In the genomic region with DNA sequence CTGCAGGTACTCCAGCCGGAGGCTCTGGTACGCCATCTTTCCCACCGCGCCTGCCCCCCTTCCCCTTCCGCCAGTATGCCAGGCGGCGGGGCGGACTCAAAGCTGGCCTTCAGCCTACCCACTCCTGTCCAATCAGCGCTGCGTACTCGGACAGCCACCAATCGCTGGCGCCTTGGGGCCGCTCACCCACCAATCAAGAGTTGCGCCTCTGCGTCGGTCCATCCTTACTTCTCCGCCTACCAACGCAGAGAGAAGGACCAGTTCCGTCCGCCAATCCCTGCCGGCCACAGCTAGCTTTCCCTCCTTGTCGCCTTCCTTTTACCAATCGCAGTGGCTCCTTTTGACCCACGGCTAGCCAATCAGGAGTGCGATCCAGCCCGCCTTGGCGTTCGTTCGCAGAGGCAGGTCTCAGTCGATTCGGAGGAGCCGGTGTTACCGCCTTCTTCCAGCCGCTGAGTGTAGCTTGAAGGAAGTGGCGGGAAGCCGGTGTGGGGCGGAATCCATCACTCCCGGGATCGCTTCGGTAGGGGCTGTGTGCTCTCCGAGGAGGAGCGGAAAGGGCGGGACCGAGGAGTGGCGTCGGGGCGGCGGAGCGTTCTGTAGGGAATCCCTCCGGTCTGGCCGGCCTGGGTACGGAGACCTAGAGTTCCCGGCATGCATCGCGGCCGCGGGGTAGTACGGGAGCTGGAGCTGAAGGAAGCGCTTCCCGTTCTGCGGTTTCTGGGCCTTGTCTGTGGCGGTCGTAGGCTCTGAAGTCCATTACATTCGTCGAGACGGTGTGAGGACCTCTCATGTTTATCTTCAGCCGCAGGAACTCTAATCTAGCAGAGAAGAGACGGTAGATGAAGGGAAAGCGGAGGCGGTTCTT, we compare ENCODE assay signal across 8 mouse cellular contexts. TPM values are rescaled to one million over a fixed set of nuclear protein-coding genes. Genes with fewer than 3 reads are reported as not detected.
A peak's percentile ranks its signal among the peaks of the same experiment; 100 is the strongest.
DNase-seq lines count a peak whose midpoint lies in the region; ATAC-seq lines count a peak whose summit lies in the region.

Mis12 (plus strand) TSS at position 411 of the 868 bp plus-strand sequence.
Derl2 (minus strand) TSS at position 641 of the 868 bp plus-strand sequence.

- peak within 1 kb of the TSS; percentile 97 for H3K27ac ChIP-seq in heart, embryonic 10.5 days
- H3K27ac ChIP-seq in kidney, embryonic 15.5 days, result peak within 1 kb of the TSS; percentile 97

- H3K4me2 ChIP-seq in kidney, embryonic 15.5 days, result peak within 1 kb of the TSS; percentile 70

- peak; percentile 93 to 94 for DNase-seq in B cell, adult 2 months
- peak; percentile 100 for DNase-seq in brain, adult 2 months (ENCODE audit: low read depth, low spot score)
- peak; percentile 100 for DNase-seq in heart, embryonic 10.5 days (ENCODE audit: low spot score)
- peak; percentile 98 for DNase-seq in liver
- peak; percentile 97 for DNase-seq in spleen, postnatal 4 days (ENCODE audit: low spot score in 2 of 2)

- under 1% methylated on average over 71 of the region's 71 CpGs for WGBS in heart, embryonic 10.5 days
- under 1% methylated on average over 71 of the region's 71 CpGs for WGBS in kidney, embryonic 15.5 days

- peaks cover 21% of the 10 kb centered on the region for H3K4me1 ChIP-seq in heart, embryonic 10.5 days
- H3K4me1 ChIP-seq in kidney, embryonic 15.5 days, result peaks cover 35% of the 10 kb centered on the region

- no peaks in the 10 kb centered on the region for H3K9me3 ChIP-seq in heart, embryonic 10.5 days
- no peaks in the 10 kb centered on the region for H3K9me3 ChIP-seq in kidney, embryonic 15.5 days (replicated peaks)

- peaks cover 21% of the 10 kb centered on the region for H3K36me3 ChIP-seq in heart, embryonic 10.5 days
- H3K36me3 ChIP-seq in kidney, embryonic 15.5 days, result peaks cover 28% of the 10 kb centered on the region

- peak; percentile 94 for ATAC-seq in erythroblast, adult 5-6 weeks (replicated peaks; ENCODE audit: low FRiP score, poor library complexity, severe bottlenecking)
- peak; percentile 100 for ATAC-seq in kidney, embryonic 15.5 days (replicated peaks; ENCODE audit: low FRiP score)
- peak; percentile 98 for ATAC-seq in monocyte, adult 5-6 weeks (replicated peaks; ENCODE audit: insufficient number of reproducible peaks, low FRiP score, low TSS enrichment, poor library complexity, severe bottlenecking)

- H3K4me3 ChIP-seq in heart, embryonic 10.5 days, result peak within 1 kb of the TSS; percentile 95
- peak within 1 kb of the TSS; percentile 96 for H3K4me3 ChIP-seq in kidney, embryonic 15.5 days (replicated peaks)

- peak within 1 kb of the TSS; percentile 91 for H3K9ac ChIP-seq in kidney, embryonic 15.5 days

- H3K27me3 ChIP-seq in heart, embryonic 10.5 days (ENCODE audit: insufficient read depth, poor library complexity, severe bottlenecking), result no peaks in the 10 kb centered on the region
- no peaks in the 10 kb centered on the region for H3K27me3 ChIP-seq in kidney, embryonic 15.5 days

RNA-seq across cellular contexts. Expression of gene Mis12, which starts in this region (rescaled TPM):
- total RNA-seq in erythroblast, adult 5-6 weeks (2015; ENCODE audit: low replicate concordance), result 10.0 and 14.6 TPM in 2 replicates
- 18.7 and 20.6 TPM in 2 replicates for total RNA-seq in erythroblast, adult 5-6 weeks (2017; ENCODE audit: low replicate concordance)
- polyA plus RNA-seq in heart, embryonic 10.5 days (2016; fragmentation: Nextera tagmentation; extraction: Ambion mirVana), result 32.9 and 45.5 TPM in 2 replicates
- polyA plus RNA-seq in kidney, embryonic 15.5 days (2015; fragmentation: Nextera tagmentation; extraction: Ambion mirVana), result 41.1 and 43.8 TPM in 2 replicates
- 11.7 to 25.6 TPM (median 16.2 TPM) in 3 replicates for total RNA-seq in monocyte, adult 5-6 weeks (2017)

RNA-seq across cellular contexts. Expression of gene Derl2, which starts in this region (rescaled TPM):
- 11.0 and 11.7 TPM in 2 replicates for total RNA-seq in erythroblast, adult 5-6 weeks (2015; ENCODE audit: low replicate concordance)
- 6.1 and 8.6 TPM in 2 replicates for total RNA-seq in erythroblast, adult 5-6 weeks (2017; ENCODE audit: low replicate concordance)
- 35.1 and 41.1 TPM in 2 replicates for polyA plus RNA-seq in heart, embryonic 10.5 days (2016; fragmentation: Nextera tagmentation; extraction: Ambion mirVana)
- 47.6 and 48.1 TPM in 2 replicates for polyA plus RNA-seq in kidney, embryonic 15.5 days (2015; fragmentation: Nextera tagmentation; extraction: Ambion mirVana)
- total RNA-seq in monocyte, adult 5-6 weeks (2017), result 33.0 to 43.9 TPM (median 42.5 TPM) in 3 replicates

Comparison
In these comparisons a context has a peak if more than half of its experiments do, and no peak if none do; other contexts are left out.
1. Peak in every context shown above with its lines: DNase-seq, ATAC-seq, H3K4me3 ChIP-seq and H3K27ac ChIP-seq.